Mouse (Mus musculus): ENCODE measurements at regions not wholly inside any gene's neighbourhood (a gene's known extent, or its start where the extent isn't known, plus 50 kb on each side); places are given as distances from the start of the nearest gene placed in this dataset.

DNA sequence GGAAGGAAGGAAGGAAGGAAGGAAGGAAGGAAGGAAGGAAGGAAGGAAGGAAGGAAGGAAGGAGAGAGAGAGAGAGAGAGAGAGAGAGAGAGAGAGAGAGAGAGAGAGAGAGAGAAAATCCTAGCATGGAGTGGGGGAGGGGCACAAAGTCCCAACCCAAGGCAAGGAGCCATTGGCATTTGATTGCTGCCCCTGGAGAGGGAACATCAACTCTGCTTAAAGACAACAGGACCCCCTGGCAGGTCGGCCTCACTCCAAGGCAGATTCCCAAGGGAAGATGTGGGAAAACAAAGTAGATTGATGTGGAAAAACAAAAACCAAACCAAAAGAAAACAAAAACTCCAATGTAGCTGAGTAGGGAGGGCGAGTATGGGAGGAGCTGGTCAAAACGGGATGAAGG lies 49.9 kb upstream of the Fzd10 start:
- no peak for DNase-seq (ENCODE audit: low spot score)
- Histone ChIP-seq H3K9me3 (ENCODE audit: control insufficient read depth, low read length) (no peaks in the 10 kb centered on the region), H3K27me3 (ENCODE audit: control insufficient read depth, insufficient read depth, low read length) (no peaks in the 10 kb centered on the region), H3K4me2 (ENCODE audit: low read depth) (no peak overlapping the region), H3K4me3 (ENCODE audit: low read depth, low read length) (no peak overlapping the region), H3K36me3 (ENCODE audit: control insufficient read depth, insufficient read depth, low read length) (no peaks in the 10 kb centered on the region), H3K27ac (ENCODE audit: low read depth, low read length) (no peak overlapping the region), H3K9ac (ENCODE audit: low read length) (no peak overlapping the region), H3K4me1 (ENCODE audit: control insufficient read depth, insufficient read depth, low read length) (no peaks in the 10 kb centered on the region)
- ATAC-seq (ENCODE audit: insufficient read depth, low FRiP score, low TSS enrichment) = no peak
- 22% methylated on average over 3 of the region's 3 CpGs for WGBS

DNA sequence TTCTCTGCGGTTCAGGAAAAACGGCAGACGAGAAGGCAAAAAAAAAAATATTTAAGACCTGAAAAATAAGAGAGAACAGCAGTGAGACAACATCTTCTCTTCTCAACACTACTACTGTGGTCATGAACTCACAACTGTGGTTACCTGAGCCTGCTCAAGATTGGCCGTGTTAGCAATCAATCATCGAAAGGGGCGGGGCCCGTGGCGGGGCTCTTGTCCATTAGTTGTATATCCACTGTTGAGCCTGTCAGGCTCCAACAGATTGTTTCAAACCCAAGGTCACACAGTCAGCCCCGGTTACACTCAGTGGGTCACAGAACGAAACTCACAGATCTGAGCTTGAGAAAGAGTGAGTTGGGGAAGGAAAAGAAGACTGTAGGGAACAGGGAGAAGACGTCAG lies 50.8 kb upstream of the Fzd10 start:
- Histone ChIP-seq H3K9ac (ENCODE audit: low read length) (no peak overlapping the region), H3K4me2 (ENCODE audit: low read depth) (no peak overlapping the region), H3K9me3 (ENCODE audit: control insufficient read depth, low read length) (no peaks in the 10 kb centered on the region), H3K4me3 (ENCODE audit: low read depth, low read length) (no peak overlapping the region), H3K4me1 (ENCODE audit: control insufficient read depth, insufficient read depth, low read length) (no peaks in the 10 kb centered on the region), H3K36me3 (ENCODE audit: control insufficient read depth, insufficient read depth, low read length) (no peaks in the 10 kb centered on the region), H3K27ac (ENCODE audit: low read depth, low read length) (no peak overlapping the region), H3K27me3 (ENCODE audit: control insufficient read depth, insufficient read depth, low read length) (no peaks in the 10 kb centered on the region)
- no peak for DNase-seq (ENCODE audit: low spot score)
- no peak for ATAC-seq (ENCODE audit: insufficient read depth, low FRiP score, low TSS enrichment)
- 87% methylated on average over 11 of the region's 11 CpGs for WGBS

DNA sequence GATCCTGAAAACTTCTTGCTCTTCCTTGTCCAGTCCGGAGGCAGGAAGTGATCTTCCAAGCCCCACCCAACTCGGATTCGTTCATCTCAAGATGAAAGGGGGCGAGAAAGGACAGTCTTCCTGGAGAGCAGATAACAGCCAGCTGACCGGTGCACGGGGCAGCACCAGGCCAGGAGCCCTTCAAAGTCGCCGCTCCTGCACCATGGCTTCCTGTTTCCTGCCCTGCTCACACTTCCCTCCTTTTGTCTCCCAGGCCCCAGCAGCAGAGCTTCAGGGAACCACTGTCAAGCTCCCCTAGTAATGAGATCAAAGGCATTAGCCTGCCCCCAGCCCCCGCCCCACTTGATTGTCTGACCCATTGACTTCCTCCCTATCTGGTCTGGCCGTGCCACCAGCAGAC lies 58.6 kb upstream of the Fzd10 start:
- DNase-seq (ENCODE audit: low spot score) = no peak
- Histone ChIP-seq H3K36me3 (ENCODE audit: control insufficient read depth, insufficient read depth, low read length) (no peaks in the 10 kb centered on the region), H3K27ac (ENCODE audit: low read depth, low read length) (no peak overlapping the region)

DNA sequence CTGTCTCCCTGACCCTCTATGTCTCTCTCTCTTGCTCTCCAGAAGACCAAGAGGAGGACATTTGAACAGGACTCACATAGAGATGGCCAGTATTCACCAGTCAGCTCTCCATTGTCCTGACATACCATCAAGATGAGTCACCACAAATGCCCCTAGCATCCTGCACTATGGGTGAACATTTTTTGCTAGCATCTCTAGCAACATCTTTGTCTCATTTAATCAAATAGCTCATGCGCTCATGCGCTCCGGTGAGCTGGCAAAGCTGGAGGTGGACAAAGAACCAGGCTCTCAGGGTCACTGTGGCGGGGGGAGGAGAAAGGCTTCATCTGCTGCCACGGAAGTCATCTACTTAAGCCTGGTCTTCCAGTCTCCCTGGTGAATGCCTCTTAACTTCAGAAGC lies 62.0 kb upstream of the Fzd10 start:
- no peaks in the 10 kb centered on the region for H3K4me1 ChIP-seq (ENCODE audit: control insufficient read depth, insufficient read depth, low read length)
- no peak overlapping the region for H3K4me3 ChIP-seq (ENCODE audit: low read depth, low read length)
- H3K9me3 ChIP-seq (ENCODE audit: control insufficient read depth, low read length) = no peaks in the 10 kb centered on the region
- no peaks in the 10 kb centered on the region for H3K36me3 ChIP-seq (ENCODE audit: control insufficient read depth, insufficient read depth, low read length)
- ATAC-seq (ENCODE audit: insufficient read depth, low FRiP score, low TSS enrichment) (no peak), DNase-seq (ENCODE audit: low spot score) (no peak)
- 59% methylated on average over 5 of the region's 5 CpGs for WGBS
- no peak overlapping the region for H3K27ac ChIP-seq (ENCODE audit: low read depth, low read length)
- H3K27me3 ChIP-seq (ENCODE audit: control insufficient read depth, insufficient read depth, low read length) = no peaks in the 10 kb centered on the region
- H3K9ac ChIP-seq (ENCODE audit: low read length) = no peak overlapping the region
- H3K4me2 ChIP-seq (ENCODE audit: low read depth) = no peak overlapping the region

More for the DNA sequence above, 58.6 kb upstream of the Fzd10 start:
- Histone ChIP-seq H3K4me3 (ENCODE audit: low read depth, low read length) (no peak overlapping the region), H3K9me3 (ENCODE audit: control insufficient read depth, low read length) (no peaks in the 10 kb centered on the region), H3K4me1 (ENCODE audit: control insufficient read depth, insufficient read depth, low read length) (no peaks in the 10 kb centered on the region), H3K4me2 (ENCODE audit: low read depth) (no peak overlapping the region), H3K9ac (ENCODE audit: low read length) (peak overlapping the region; percentile 19; the same call in 1 of the 2 replicates), H3K27me3 (ENCODE audit: control insufficient read depth, insufficient read depth, low read length) (no peaks in the 10 kb centered on the region)
- WGBS = 18% methylated on average over 10 of the region's 10 CpGs
- ATAC-seq (ENCODE audit: insufficient read depth, low FRiP score, low TSS enrichment) = no peak; the same call in 1 of the 2 replicates

DNA sequence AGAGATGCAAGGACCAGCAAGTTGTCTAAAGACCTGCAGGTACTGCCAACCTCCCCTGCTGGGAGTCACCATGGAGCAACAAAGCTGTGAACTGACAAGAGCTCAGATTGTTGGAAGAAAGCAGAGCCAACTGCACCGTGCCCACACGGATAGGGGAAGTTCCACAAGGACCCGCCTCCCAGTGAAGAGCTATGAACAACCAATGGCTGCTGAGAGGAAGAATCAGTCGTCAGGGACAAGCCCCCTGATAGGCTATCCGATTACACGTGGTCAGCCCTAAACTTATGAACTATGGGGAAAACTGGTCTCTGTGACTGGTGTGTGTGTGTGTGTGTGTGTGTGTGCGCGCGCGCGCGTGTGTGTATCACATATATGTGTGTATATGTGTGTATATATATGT lies 63.4 kb upstream of the Fzd10 start:
- Histone ChIP-seq H3K9ac (ENCODE audit: low read length) (no peak overlapping the region), H3K27me3 (ENCODE audit: control insufficient read depth, insufficient read depth, low read length) (no peaks in the 10 kb centered on the region), H3K4me3 (ENCODE audit: low read depth, low read length) (no peak overlapping the region), H3K27ac (ENCODE audit: low read depth, low read length) (no peak overlapping the region), H3K36me3 (ENCODE audit: control insufficient read depth, insufficient read depth, low read length) (no peaks in the 10 kb centered on the region), H3K4me1 (ENCODE audit: control insufficient read depth, insufficient read depth, low read length) (no peaks in the 10 kb centered on the region), H3K9me3 (ENCODE audit: control insufficient read depth, low read length) (no peaks in the 10 kb centered on the region), H3K4me2 (ENCODE audit: low read depth) (peak overlapping the region; percentile 29)
- 58% methylated on average over 12 of the region's 12 CpGs for WGBS
- ATAC-seq (ENCODE audit: insufficient read depth, low FRiP score, low TSS enrichment) = 0 out of 2 replicates have a peak, but pooled peaks have one; percentile 48
- no peak for DNase-seq (ENCODE audit: low spot score)

DNA sequence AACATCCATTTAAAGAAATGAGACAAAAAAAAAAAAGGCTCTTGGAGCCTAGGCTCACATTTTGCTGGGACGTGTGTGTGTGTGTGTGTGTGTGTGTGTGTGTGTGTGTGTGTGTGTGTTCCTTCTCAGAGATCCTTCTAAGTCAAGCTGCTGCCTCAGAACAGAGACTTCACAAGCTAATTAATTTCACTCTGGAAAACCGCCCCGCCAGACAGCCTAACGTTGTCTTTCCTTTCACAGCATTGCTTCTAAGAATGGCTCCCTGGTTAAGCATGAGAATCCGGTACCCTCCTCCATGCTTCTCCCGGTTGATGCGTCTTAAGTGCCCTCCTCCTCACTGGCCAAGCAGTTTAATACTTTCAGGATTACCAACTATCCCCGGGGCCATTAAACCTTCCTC lies 64.3 kb upstream of the Fzd10 start:
- DNase-seq (ENCODE audit: low spot score) (no peak), ATAC-seq (ENCODE audit: insufficient read depth, low FRiP score, low TSS enrichment) (no peak)
- Histone ChIP-seq H3K4me1 (ENCODE audit: control insufficient read depth, insufficient read depth, low read length) (no peaks in the 10 kb centered on the region), H3K4me2 (ENCODE audit: low read depth) (peak overlapping the region; percentile 29), H3K27me3 (ENCODE audit: control insufficient read depth, insufficient read depth, low read length) (no peaks in the 10 kb centered on the region), H3K36me3 (ENCODE audit: control insufficient read depth, insufficient read depth, low read length) (no peaks in the 10 kb centered on the region), H3K27ac (ENCODE audit: low read depth, low read length) (no peak overlapping the region), H3K4me3 (ENCODE audit: low read depth, low read length) (no peak overlapping the region), H3K9ac (ENCODE audit: low read length) (no peak overlapping the region), H3K9me3 (ENCODE audit: control insufficient read depth, low read length) (no peaks in the 10 kb centered on the region)
- WGBS = 34% methylated on average over 8 of the region's 8 CpGs

DNA sequence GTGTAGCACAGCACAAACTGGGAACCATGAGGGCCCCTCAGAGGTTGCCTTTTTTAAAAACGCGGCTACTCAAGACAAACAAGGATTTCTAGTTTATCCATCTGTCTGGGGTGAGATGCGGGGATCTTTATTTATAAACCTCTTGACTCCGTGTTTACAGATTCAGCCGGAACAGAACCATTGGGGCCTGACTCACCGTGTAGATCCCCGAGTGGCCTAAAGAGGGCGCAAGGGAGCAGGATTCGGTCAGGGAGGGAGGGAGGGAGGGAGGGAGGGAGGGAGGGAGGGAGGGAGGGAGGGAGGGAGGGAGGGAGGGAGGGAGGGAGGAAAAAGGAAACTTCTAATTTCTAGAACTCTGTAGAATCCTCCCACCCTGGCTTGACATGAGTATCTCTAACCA lies 73.4 kb upstream of the Fzd10 start:
- Histone ChIP-seq H3K36me3 (ENCODE audit: control insufficient read depth, insufficient read depth, low read length) (no peaks in the 10 kb centered on the region), H3K4me1 (ENCODE audit: control insufficient read depth, insufficient read depth, low read length) (peaks cover 14% of the 10 kb centered on the region), H3K4me2 (ENCODE audit: low read depth) (no peak overlapping the region), H3K27me3 (ENCODE audit: control insufficient read depth, insufficient read depth, low read length) (no peaks in the 10 kb centered on the region), H3K9ac (ENCODE audit: low read length) (no peak overlapping the region), H3K27ac (ENCODE audit: low read depth, low read length) (no peak overlapping the region), H3K4me3 (ENCODE audit: low read depth, low read length) (no peak overlapping the region), H3K9me3 (ENCODE audit: control insufficient read depth, low read length) (no peaks in the 10 kb centered on the region)
- 43% methylated on average over 8 of the region's 9 CpGs for WGBS
- no peak for DNase-seq (ENCODE audit: low spot score)
- ATAC-seq (ENCODE audit: insufficient read depth, low FRiP score, low TSS enrichment) = no peak

DNA sequence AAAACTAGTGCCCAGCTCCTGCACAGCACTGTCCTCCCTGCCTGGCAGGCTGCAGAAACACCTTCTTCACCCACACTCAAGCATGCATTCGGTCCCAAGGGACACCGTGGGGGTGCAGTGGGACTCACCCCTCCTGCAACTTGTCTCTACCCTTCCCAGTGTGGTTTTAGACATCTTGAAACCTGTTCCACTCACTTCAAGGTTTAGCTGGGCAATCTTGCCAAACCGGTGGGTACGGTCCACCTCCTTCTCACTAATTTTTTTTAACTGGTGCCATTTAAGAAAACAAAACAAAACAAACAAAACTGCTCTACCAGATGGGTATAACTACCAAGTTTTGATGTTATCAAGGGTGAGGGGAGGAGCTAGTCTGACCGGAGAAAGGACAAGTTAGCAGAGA lies 74.2 kb upstream of the Fzd10 start:
- no peak overlapping the region for H3K4me2 ChIP-seq (ENCODE audit: low read depth)
- no peak overlapping the region for H3K9ac ChIP-seq (ENCODE audit: low read length)
- H3K36me3 ChIP-seq (ENCODE audit: control insufficient read depth, insufficient read depth, low read length) = no peaks in the 10 kb centered on the region
- no peak overlapping the region for H3K4me3 ChIP-seq (ENCODE audit: low read depth, low read length)
- H3K4me1 ChIP-seq (ENCODE audit: control insufficient read depth, insufficient read depth, low read length) = peaks cover 14% of the 10 kb centered on the region
- H3K27me3 ChIP-seq (ENCODE audit: control insufficient read depth, insufficient read depth, low read length) = no peaks in the 10 kb centered on the region
- ATAC-seq (ENCODE audit: insufficient read depth, low FRiP score, low TSS enrichment) = no peak
- H3K27ac ChIP-seq (ENCODE audit: low read depth, low read length) = no peak overlapping the region
- H3K9me3 ChIP-seq (ENCODE audit: control insufficient read depth, low read length) = no peaks in the 10 kb centered on the region
- DNase-seq (ENCODE audit: low spot score) = no peak
- 76% methylated on average over 5 of the region's 5 CpGs for WGBS

DNA sequence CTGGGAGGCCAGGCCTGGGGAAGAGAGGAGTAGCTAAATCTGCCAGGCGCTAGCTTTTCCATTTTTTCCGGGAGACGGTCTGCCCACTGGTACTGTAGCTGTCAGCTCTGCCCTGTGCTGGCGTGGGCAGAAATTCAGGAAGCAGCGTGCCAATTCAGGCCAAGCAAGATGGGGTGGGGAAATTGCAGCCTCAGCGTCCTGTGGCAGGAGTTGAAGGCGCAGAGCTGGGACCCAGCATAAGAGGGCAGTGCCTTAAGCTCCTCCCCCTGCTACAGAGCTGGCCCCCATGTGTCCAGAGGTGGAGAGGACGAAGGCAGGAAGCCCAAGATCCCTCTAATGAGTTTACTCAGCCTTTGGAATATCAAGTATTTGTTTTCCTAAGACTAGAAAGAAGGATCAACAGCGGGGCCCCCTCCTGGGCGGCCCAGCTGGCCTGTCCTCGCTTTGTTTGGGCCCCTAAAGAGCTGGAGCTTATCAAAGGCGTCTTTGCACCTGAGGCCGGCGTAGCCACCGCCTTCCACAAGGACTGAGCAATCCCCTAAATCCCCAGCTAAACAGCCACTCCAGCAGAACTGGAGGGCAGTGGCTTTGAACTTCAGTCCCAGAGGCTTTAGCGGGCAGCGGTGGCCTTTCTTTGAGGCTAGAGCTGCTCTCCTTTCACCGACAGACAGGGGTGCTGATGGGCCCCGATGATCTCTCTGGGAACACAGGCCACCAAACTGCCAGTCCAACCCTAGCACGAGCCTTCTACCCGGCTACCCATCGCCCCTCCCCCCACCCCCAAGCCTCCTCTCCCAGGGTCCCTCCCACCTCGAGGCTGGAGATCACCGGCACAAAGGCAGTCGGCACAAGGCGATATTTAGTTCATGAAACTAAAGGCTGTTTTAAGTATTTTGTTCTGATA lies 76.0 kb upstream of the Fzd10 start:
- Histone ChIP-seq H3K27me3 (ENCODE audit: control insufficient read depth, insufficient read depth, low read length) (no peaks in the 10 kb centered on the region), H3K9ac (ENCODE audit: low read length) (0 out of 2 replicates have a peak overlapping the region, but pooled peaks have one; percentile 14), H3K4me1 (ENCODE audit: control insufficient read depth, insufficient read depth, low read length) (peaks cover 14% of the 10 kb centered on the region), H3K9me3 (ENCODE audit: control insufficient read depth, low read length) (no peaks in the 10 kb centered on the region), H3K4me2 (ENCODE audit: low read depth) (no peak overlapping the region), H3K27ac (ENCODE audit: low read depth, low read length) (no peak overlapping the region), H3K36me3 (ENCODE audit: control insufficient read depth, insufficient read depth, low read length) (no peaks in the 10 kb centered on the region), H3K4me3 (ENCODE audit: low read depth, low read length) (no peak overlapping the region)
- 8% methylated on average over 26 of the region's 26 CpGs for WGBS
- peak; percentile 49 for DNase-seq (ENCODE audit: low spot score)
- peak; percentile 52 for ATAC-seq (ENCODE audit: insufficient read depth, low FRiP score, low TSS enrichment)

Measured in neural tube, embryonic 11.5 days (tissue).